Mouse (Mus musculus): Measurements from ENCODE around the gene Ranbp1. TPM values are rescaled to one million over a fixed set of nuclear protein-coding genes. Genes with fewer than 3 reads are reported as not detected.

The Ranbp1 gene
- polyA plus RNA-seq, 1 experiment from 2014 or later: 613 TPM

DNA sequence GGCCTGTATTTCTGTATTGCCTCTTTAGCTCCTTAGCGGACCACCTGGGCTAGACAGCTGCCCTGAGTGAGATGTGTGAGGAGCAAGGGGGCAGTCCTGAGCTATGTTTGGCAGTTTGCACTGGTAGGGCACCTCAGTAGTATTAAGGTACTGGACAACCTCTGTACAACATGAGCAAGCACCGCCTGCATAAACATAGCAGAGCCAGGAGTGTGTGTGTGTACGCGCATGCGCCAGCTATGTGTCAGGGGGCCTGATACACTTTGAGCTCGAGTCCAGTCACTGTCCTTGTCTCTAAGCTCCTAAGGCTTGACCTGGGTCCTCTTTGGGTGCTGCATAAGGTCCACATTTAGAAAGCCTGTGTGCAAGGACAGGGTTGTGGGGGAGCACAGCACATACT, 17.9 kb downstream of the Ranbp1 start:
- Histone ChIP-seq H3K27me3 (ENCODE audit: control insufficient read depth, insufficient read depth, low read length) (no peaks in the 10 kb centered on the region), H3K27ac (ENCODE audit: low read length) (no peak overlapping the region), H3K9me3 (ENCODE audit: control insufficient read depth, low read depth, low read length) (no peaks in the 10 kb centered on the region), H3K4me1 (ENCODE audit: control insufficient read depth, insufficient read depth, low read length) (peaks cover 11% of the 10 kb centered on the region; the same call in 1 of the 2 replicates), H3K9ac (replicated peaks; ENCODE audit: low read depth, low read length) (no peak overlapping the region), H3K4me2 (replicated peaks; ENCODE audit: low read depth, low read length) (no peak overlapping the region), H3K4me3 (ENCODE audit: low read depth, low read length) (no peak overlapping the region), H3K36me3 (ENCODE audit: control insufficient read depth, insufficient read depth, low read length) (peaks cover 13% of the 10 kb centered on the region)
- 88% methylated on average over 6 of the region's 6 CpGs for WGBS
- ATAC-seq (ENCODE audit: insufficient number of reproducible peaks, insufficient read depth, low FRiP score, low read depth): no peak

DNA sequence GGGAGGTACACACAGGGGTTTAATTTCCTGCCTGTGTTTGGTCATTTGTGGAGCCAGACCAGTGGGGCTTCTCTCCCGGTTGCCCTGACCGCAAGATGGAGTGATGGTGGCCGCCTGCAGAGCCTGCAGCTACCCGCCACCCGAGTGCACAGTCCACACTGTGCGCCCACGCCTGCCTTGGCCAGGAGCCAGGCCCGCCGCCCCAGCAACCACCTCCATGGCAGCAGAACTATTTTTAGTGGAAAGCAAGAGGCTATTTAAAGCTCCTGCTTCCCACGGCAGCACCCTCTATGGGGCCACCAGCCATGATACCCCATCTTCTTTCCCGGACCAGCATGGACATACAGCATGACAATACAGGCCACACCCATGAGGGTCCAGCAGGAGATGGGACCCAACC, 18.9 kb downstream of the Ranbp1 start:
- 0 out of 2 replicates have a peak, but pooled peaks have one; percentile 29 for ATAC-seq (ENCODE audit: insufficient number of reproducible peaks, insufficient read depth, low FRiP score, low read depth)
- Histone ChIP-seq H3K4me1 (ENCODE audit: control insufficient read depth, insufficient read depth, low read length) (peaks cover 11% of the 10 kb centered on the region; the same call in 1 of the 2 replicates), H3K27me3 (ENCODE audit: control insufficient read depth, insufficient read depth, low read length) (no peaks in the 10 kb centered on the region), H3K4me2 (replicated peaks; ENCODE audit: low read depth, low read length) (no peak overlapping the region), H3K9me3 (ENCODE audit: control insufficient read depth, low read depth, low read length) (no peaks in the 10 kb centered on the region), H3K4me3 (ENCODE audit: low read depth, low read length) (no peak overlapping the region), H3K9ac (replicated peaks; ENCODE audit: low read depth, low read length) (0 out of 2 replicates have a peak overlapping the region, but pooled peaks have one; percentile 3), H3K36me3 (ENCODE audit: control insufficient read depth, insufficient read depth, low read length) (peaks cover 23% of the 10 kb centered on the region), H3K27ac (ENCODE audit: low read length) (no peak overlapping the region)
- 72% methylated on average over 11 of the region's 11 CpGs for WGBS

DNA sequence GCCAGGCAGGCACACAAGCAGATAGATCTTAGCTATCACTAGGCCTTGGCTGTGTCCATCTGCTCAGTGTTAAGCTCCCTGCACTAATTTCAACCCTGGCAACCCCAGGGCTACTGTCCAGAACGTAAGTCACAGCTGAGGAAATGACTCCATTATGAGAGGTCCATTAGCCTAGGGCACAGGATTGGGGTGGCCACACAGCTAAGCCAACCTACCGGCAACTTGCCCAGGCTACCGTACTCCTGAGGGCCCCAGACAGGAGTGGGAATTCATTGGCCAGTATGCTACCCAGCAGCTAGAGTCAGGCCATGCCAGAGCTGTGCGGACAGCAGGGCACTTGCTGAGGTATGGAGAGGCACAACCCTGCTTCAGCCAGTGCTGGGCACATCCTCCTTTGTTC, 19.7 kb downstream of the Ranbp1 start:
- Histone ChIP-seq H3K4me3 (ENCODE audit: low read depth, low read length) (no peak overlapping the region), H3K36me3 (ENCODE audit: control insufficient read depth, insufficient read depth, low read length) (peaks cover 31% of the 10 kb centered on the region), H3K4me1 (ENCODE audit: control insufficient read depth, insufficient read depth, low read length) (peaks cover 9% of the 10 kb centered on the region; the same call in 1 of the 2 replicates), H3K9me3 (ENCODE audit: control insufficient read depth, low read depth, low read length) (no peaks in the 10 kb centered on the region), H3K4me2 (replicated peaks; ENCODE audit: low read depth, low read length) (no peak overlapping the region), H3K9ac (replicated peaks; ENCODE audit: low read depth, low read length) (no peak overlapping the region), H3K27me3 (ENCODE audit: control insufficient read depth, insufficient read depth, low read length) (no peaks in the 10 kb centered on the region), H3K27ac (ENCODE audit: low read length) (no peak overlapping the region)
- WGBS: 86% methylated on average over 4 of the region's 4 CpGs
- no peak for ATAC-seq (ENCODE audit: insufficient number of reproducible peaks, insufficient read depth, low FRiP score, low read depth)

DNA sequence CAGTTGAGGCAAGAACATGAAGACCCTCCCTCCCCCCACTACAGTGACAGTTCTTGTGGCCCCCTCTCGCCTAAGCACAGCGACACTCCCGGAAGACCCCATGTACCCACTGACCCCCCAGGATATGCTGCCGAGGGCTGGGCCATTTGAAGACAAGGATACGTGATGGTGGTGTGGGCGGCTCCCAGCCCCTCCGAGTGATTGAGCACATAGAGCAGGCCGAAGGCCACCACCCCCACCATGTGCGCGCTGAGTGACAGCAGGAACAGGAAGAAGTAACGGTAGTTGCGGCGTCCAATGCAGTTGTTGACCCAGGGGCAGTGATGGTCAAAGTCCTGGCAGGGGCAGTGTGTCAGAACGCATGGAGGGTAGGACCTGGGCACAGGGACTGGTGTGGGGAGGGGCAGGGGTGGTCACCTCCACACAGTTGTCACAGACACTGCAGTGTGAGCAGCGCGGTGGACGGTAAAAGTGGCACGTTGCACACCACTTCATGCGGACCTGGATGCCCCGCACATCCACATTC, 20.6 kb downstream of the Ranbp1 start:
- WGBS: 95% methylated on average over 20 of the region's 20 CpGs
- Histone ChIP-seq H3K36me3 (ENCODE audit: control insufficient read depth, insufficient read depth, low read length) (peaks cover 39% of the 10 kb centered on the region), H3K4me2 (replicated peaks; ENCODE audit: low read depth, low read length) (no peak overlapping the region), H3K27me3 (ENCODE audit: control insufficient read depth, insufficient read depth, low read length) (no peaks in the 10 kb centered on the region), H3K9ac (replicated peaks; ENCODE audit: low read depth, low read length) (no peak overlapping the region), H3K27ac (ENCODE audit: low read length) (no peak overlapping the region), H3K4me1 (ENCODE audit: control insufficient read depth, insufficient read depth, low read length) (0 out of 2 replicates have a peak, but pooled peaks cover 2% of the 10 kb centered on the region), H3K9me3 (ENCODE audit: control insufficient read depth, low read depth, low read length) (no peaks in the 10 kb centered on the region), H3K4me3 (ENCODE audit: low read depth, low read length) (no peak overlapping the region)
- ATAC-seq (ENCODE audit: insufficient number of reproducible peaks, insufficient read depth, low FRiP score, low read depth): no peak

DNA sequence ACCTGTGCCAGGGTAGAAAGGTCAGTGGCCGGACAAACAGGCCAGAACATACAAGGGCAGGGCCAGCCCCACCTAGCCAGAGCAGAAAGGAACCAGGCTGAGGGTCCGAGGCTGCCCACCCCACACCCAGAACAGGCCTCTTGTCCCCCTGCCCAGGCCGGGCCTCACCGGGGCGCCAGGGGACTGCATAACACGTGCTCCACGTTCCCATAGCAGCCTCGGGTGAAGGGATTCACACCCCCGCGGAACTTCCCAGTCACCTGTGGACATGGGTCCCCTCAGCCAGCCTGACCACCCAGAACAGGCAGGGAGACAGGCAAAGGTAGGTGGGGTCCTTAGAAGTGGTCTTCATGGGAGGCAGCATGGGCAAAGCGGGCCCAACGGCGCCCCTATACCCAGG, 21.3 kb downstream of the Ranbp1 start:
- Histone ChIP-seq H3K36me3 (ENCODE audit: control insufficient read depth, insufficient read depth, low read length) (peaks cover 43% of the 10 kb centered on the region), H3K27ac (ENCODE audit: low read length) (no peak overlapping the region), H3K9ac (replicated peaks; ENCODE audit: low read depth, low read length) (no peak overlapping the region), H3K27me3 (ENCODE audit: control insufficient read depth, insufficient read depth, low read length) (no peaks in the 10 kb centered on the region), H3K9me3 (ENCODE audit: control insufficient read depth, low read depth, low read length) (no peaks in the 10 kb centered on the region), H3K4me1 (ENCODE audit: control insufficient read depth, insufficient read depth, low read length) (0 out of 2 replicates have a peak, but pooled peaks cover 2% of the 10 kb centered on the region), H3K4me2 (replicated peaks; ENCODE audit: low read depth, low read length) (no peak overlapping the region), H3K4me3 (ENCODE audit: low read depth, low read length) (no peak overlapping the region)
- ATAC-seq (ENCODE audit: insufficient number of reproducible peaks, insufficient read depth, low FRiP score, low read depth): no peak
- 88% methylated on average over 13 of the region's 13 CpGs for WGBS

DNA sequence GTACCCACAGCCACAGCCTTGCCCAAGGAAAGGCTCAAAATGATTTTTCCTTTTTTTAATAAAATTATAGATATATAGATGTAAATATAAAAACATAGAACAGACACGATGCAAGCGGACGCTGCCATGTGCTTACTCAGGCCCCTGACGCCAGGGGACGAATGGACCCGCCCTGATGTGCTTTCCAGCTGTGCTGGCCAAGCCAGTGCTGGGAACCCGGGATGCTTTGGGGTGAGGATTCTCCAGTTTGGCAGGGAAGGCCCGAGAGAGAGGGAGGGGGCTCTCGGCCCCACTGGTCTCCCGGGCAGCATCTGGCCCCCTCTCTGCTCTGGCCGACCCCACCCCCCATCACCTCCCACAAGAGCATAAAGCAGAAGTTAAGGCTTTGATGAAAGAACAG, 26.3 kb downstream of the Ranbp1 start:
- 79% methylated on average over 11 of the region's 11 CpGs for WGBS
- no peak for ATAC-seq (ENCODE audit: insufficient number of reproducible peaks, insufficient read depth, low FRiP score, low read depth)
- Histone ChIP-seq H3K27me3 (ENCODE audit: control insufficient read depth, insufficient read depth, low read length) (no peaks in the 10 kb centered on the region), H3K4me1 (ENCODE audit: control insufficient read depth, insufficient read depth, low read length) (peaks cover 6% of the 10 kb centered on the region; the same call in 1 of the 2 replicates), H3K4me3 (ENCODE audit: low read depth, low read length) (no peak overlapping the region), H3K9me3 (ENCODE audit: control insufficient read depth, low read depth, low read length) (no peaks in the 10 kb centered on the region), H3K36me3 (ENCODE audit: control insufficient read depth, insufficient read depth, low read length) (peaks cover 32% of the 10 kb centered on the region), H3K9ac (replicated peaks; ENCODE audit: low read depth, low read length) (no peak overlapping the region), H3K27ac (ENCODE audit: low read length) (no peak overlapping the region), H3K4me2 (replicated peaks; ENCODE audit: low read depth, low read length) (no peak overlapping the region)

DNA sequence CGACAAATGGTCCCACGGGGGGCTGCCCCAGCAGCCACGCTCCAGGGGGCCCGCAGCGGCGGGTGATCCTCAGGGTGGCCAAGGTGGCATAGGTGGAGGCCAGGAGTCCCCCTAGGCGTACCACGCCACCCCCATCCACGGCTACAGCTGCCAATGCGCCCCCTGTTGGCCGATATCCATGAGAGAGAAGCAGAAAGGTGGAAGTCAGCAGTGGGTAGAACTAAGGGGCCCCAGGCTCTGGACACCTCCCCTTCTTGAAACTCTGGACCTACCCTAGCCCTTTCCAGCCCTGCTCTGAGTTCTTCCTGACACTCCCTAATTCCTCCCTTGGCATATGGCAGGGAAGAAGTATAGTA, 27.0 kb downstream of the Ranbp1 start:
- Histone ChIP-seq H3K27me3 (ENCODE audit: control insufficient read depth, insufficient read depth, low read length) (no peaks in the 10 kb centered on the region), H3K9ac (replicated peaks; ENCODE audit: low read depth, low read length) (no peak overlapping the region), H3K36me3 (ENCODE audit: control insufficient read depth, insufficient read depth, low read length) (peaks cover 32% of the 10 kb centered on the region), H3K9me3 (ENCODE audit: control insufficient read depth, low read depth, low read length) (no peaks in the 10 kb centered on the region), H3K4me1 (ENCODE audit: control insufficient read depth, insufficient read depth, low read length) (peaks cover 6% of the 10 kb centered on the region; the same call in 1 of the 2 replicates), H3K4me3 (ENCODE audit: low read depth, low read length) (no peak overlapping the region), H3K27ac (ENCODE audit: low read length) (no peak overlapping the region), H3K4me2 (replicated peaks; ENCODE audit: low read depth, low read length) (no peak overlapping the region)
- 78% methylated on average over 11 of the region's 11 CpGs for WGBS
- no peak for ATAC-seq (ENCODE audit: insufficient number of reproducible peaks, insufficient read depth, low FRiP score, low read depth)

DNA sequence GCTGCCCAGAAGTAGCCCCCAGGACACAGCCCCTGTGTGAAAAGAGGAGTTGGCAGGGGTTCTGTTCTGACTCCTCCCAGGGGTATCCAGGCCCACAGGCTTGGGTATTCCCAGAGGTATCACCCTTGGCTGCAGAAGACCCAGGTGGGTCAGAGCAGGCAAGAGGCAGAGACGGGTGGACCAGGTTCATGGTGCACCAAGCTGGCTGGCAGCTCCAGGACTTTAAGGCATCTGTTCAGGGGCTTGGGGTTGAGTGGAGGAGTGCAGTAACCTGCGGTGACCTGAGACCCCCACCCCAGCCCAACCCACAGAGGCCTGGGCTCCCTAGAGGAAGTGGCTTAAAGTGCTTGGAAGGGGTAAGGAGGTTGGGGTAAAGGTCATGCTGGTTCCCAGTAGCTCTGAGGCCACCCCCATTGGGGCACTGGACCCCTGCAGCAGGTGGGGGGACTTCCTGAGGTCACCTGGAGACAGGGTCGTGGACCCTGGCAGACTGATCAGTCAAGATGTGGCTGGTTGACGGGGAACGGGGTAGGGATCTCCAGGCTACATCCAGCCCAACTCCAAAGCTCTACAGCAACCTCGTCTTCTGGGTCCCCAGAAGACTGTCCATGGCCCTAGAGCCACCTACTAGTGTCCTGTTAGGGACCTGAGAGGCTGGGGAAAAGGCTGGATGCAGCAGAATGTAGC, 27.5 kb downstream of the Ranbp1 start:
- H3K27ac ChIP-seq (ENCODE audit: low read length): no peak overlapping the region
- ATAC-seq (ENCODE audit: insufficient number of reproducible peaks, insufficient read depth, low FRiP score, low read depth): peak; percentile 2; the same call in 1 of the 2 replicates
- H3K4me3 ChIP-seq (ENCODE audit: low read depth, low read length): no peak overlapping the region
- H3K4me1 ChIP-seq (ENCODE audit: control insufficient read depth, insufficient read depth, low read length): peaks cover 6% of the 10 kb centered on the region; the same call in 1 of the 2 replicates
- H3K36me3 ChIP-seq (ENCODE audit: control insufficient read depth, insufficient read depth, low read length): peaks cover 32% of the 10 kb centered on the region
- H3K9me3 ChIP-seq (ENCODE audit: control insufficient read depth, low read depth, low read length): no peaks in the 10 kb centered on the region
- H3K9ac ChIP-seq (replicated peaks; ENCODE audit: low read depth, low read length): no peak overlapping the region
- H3K4me2 ChIP-seq (replicated peaks; ENCODE audit: low read depth, low read length): no peak overlapping the region
- 80% methylated on average over 6 of the region's 6 CpGs for WGBS
- H3K27me3 ChIP-seq (ENCODE audit: control insufficient read depth, insufficient read depth, low read length): no peaks in the 10 kb centered on the region
